Mouse (Mus musculus) limb, embryonic 13.5 days (tissue): ENCODE measurements at regions not wholly inside any gene's neighbourhood (a gene's known extent, or its start where the extent isn't known, plus 50 kb on each side); places are given as distances from the start of the nearest gene placed in this dataset.
A peak's percentile ranks its signal among the peaks of the same experiment; 100 is the strongest.

Experiments used
- ATAC-seq: fragments of 200-750 bp; cut with Nextera tagmentation; 2 replicates; pipeline ENCODE4 v1.8.0; 2017; ENCODE audit warnings: low read depth, moderate number of reproducible peaks, moderate TSS enrichment; ENCODE audit not compliant: low FRiP score
- H3K27ac ChIP-seq: fragments of 300-500 bp; sonication (generic); 2 replicates; pipeline ENCODE4 v1.5.1; 2015; ENCODE audit warnings: inconsistent platforms, mild to moderate bottlenecking, moderate library complexity
- H3K27me3 ChIP-seq: fragments of 300-500 bp; sonication (generic); 2 replicates; pipeline ENCODE4 v1.6.1; 2015; ENCODE audit warnings: mild to moderate bottlenecking, inconsistent platforms
- H3K36me3 ChIP-seq: fragments of 300-500 bp; sonication (generic); 2 replicates; pipeline ENCODE4 v1.6.1; 2015; ENCODE audit warnings: inconsistent platforms, mild to moderate bottlenecking, moderate library complexity
- H3K4me1 ChIP-seq: fragments of 300-500 bp; sonication (generic); 2 replicates; pipeline ENCODE4 v1.6.1; 2015; ENCODE audit warnings: inconsistent platforms
- H3K4me2 ChIP-seq: fragments of 300-500 bp; sonication (generic); replicated peaks from 2 replicates; pipeline ENCODE4 v1.6.1; 2015; ENCODE audit warnings: inconsistent platforms, mild to moderate bottlenecking, moderate library complexity
- H3K4me3 ChIP-seq: fragments of 300-500 bp; sonication (generic); 2 replicates; pipeline ENCODE4 v1.5.1; 2015; ENCODE audit warnings: moderate library complexity, mild to moderate bottlenecking, inconsistent platforms
- H3K9ac ChIP-seq: fragments of 300-500 bp; sonication (generic); 2 replicates; pipeline ENCODE4 v1.6.1; 2015; ENCODE audit warnings: mild to moderate bottlenecking, inconsistent platforms
- H3K9me3 ChIP-seq: fragments of 300-500 bp; sonication (generic); 2 replicates; pipeline ENCODE4 v1.6.1; 2016; ENCODE audit warnings: inconsistent platforms
- WGBS: fragments of 180-500 bp; shearing (Covaris S2); methylation state at CpG from one replicate; pipeline ENCODE4 v1.1.7; 2015; 5-methylcytosine and 5-hydroxymethylcytosine counted together

- H3K36me3 ChIP-seq = no peaks in the 10 kb centered on the region
- 76% methylated on average over 1 of the region's 1 CpGs for WGBS
- no peaks in the 10 kb centered on the region for H3K4me1 ChIP-seq
- H3K4me3 ChIP-seq = no peak overlapping the region
- H3K27me3 ChIP-seq = no peaks in the 10 kb centered on the region
- no peak overlapping the region for H3K9ac ChIP-seq
- no peak overlapping the region for H3K27ac ChIP-seq
- ATAC-seq = no peak
- H3K9me3 ChIP-seq = no peaks in the 10 kb centered on the region
- no peak overlapping the region for H3K4me2 ChIP-seq
Measured at GRCm38 (mm10) chr3:77993700-77994099, 1292.6 kb downstream of the Rapgef2 start.

GRCm38 (mm10) chr3:77944801-77945200 is 1341.5 kb downstream of the Rapgef2 start:
- ATAC-seq = no peak
- H3K27ac ChIP-seq = no peak overlapping the region
- no peak overlapping the region for H3K4me3 ChIP-seq
- WGBS = 81% methylated on average over 1 of the region's 1 CpGs
- H3K4me1 ChIP-seq = no peaks in the 10 kb centered on the region
- no peaks in the 10 kb centered on the region for H3K36me3 ChIP-seq
- H3K9ac ChIP-seq = no peak overlapping the region
- H3K9me3 ChIP-seq = no peaks in the 10 kb centered on the region
- no peak overlapping the region for H3K4me2 ChIP-seq
- H3K27me3 ChIP-seq = no peaks in the 10 kb centered on the region

- H3K27me3 ChIP-seq = no peaks in the 10 kb centered on the region
- H3K9me3 ChIP-seq = no peaks in the 10 kb centered on the region
- H3K36me3 ChIP-seq = no peaks in the 10 kb centered on the region
- H3K4me3 ChIP-seq = no peak overlapping the region
- H3K4me1 ChIP-seq = no peaks in the 10 kb centered on the region
- no peak overlapping the region for H3K4me2 ChIP-seq
- no peak overlapping the region for H3K9ac ChIP-seq
- H3K27ac ChIP-seq = no peak overlapping the region
- ATAC-seq = no peak
- 65% methylated on average over 4 of the region's 4 CpGs for WGBS
Measured at GRCm38 (mm10) chr3:77897244-77897643, 1389.1 kb downstream of the Rapgef2 start.

- Histone ChIP-seq H3K9me3 (no peaks in the 10 kb centered on the region), H3K9ac (no peak overlapping the region), H3K27ac (no peak overlapping the region), H3K27me3 (no peaks in the 10 kb centered on the region), H3K4me2 (no peak overlapping the region), H3K36me3 (no peaks in the 10 kb centered on the region), H3K4me3 (no peak overlapping the region), H3K4me1 (no peaks in the 10 kb centered on the region)
- no peak for ATAC-seq
- 83% methylated on average over 3 of the region's 3 CpGs for WGBS
Measured at GRCm38 (mm10) chr3:77887634-77888033, 1398.7 kb downstream of the Rapgef2 start.

GRCm38 (mm10) chr3:77848717-77849241 is 1437.5 kb downstream of the Rapgef2 start:
- peak; percentile 80 for ATAC-seq
- H3K4me1 ChIP-seq = 0 out of 2 replicates have a peak, but pooled peaks cover 10% of the 10 kb centered on the region
- WGBS = 32% methylated on average over 3 of the region's 3 CpGs
- no peak overlapping the region for H3K4me2 ChIP-seq
- H3K9me3 ChIP-seq = no peaks in the 10 kb centered on the region
- H3K9ac ChIP-seq = no peak overlapping the region
- H3K27ac ChIP-seq = no peak overlapping the region
- no peaks in the 10 kb centered on the region for H3K36me3 ChIP-seq
- H3K27me3 ChIP-seq = no peaks in the 10 kb centered on the region
- H3K4me3 ChIP-seq = no peak overlapping the region

GRCm38 (mm10) chr3:77832230-77832805 is 1454.0 kb downstream of the Rapgef2 start:
- no peak overlapping the region for H3K4me2 ChIP-seq
- ATAC-seq = no peak
- 81% methylated on average over 1 of the region's 1 CpGs for WGBS

GRCm38 (mm10) chr3:77831760-77832159 is 1454.6 kb downstream of the Rapgef2 start:
- H3K36me3 ChIP-seq = no peaks in the 10 kb centered on the region
- H3K9ac ChIP-seq = no peak overlapping the region
- no peak overlapping the region for H3K4me2 ChIP-seq
- no peak overlapping the region for H3K4me3 ChIP-seq
- no peak for ATAC-seq
- H3K9me3 ChIP-seq = no peaks in the 10 kb centered on the region
- no peak overlapping the region for H3K27ac ChIP-seq
- 78% methylated on average over 2 of the region's 2 CpGs for WGBS
- H3K4me1 ChIP-seq = no peaks in the 10 kb centered on the region
- H3K27me3 ChIP-seq = no peaks in the 10 kb centered on the region

More at GRCm38 (mm10) chr3:77832230-77832805, 1454.0 kb downstream of the Rapgef2 start:
- H3K27ac ChIP-seq = no peak overlapping the region
- no peak overlapping the region for H3K9ac ChIP-seq
- H3K4me1 ChIP-seq = no peaks in the 10 kb centered on the region
- H3K36me3 ChIP-seq = no peaks in the 10 kb centered on the region
- H3K9me3 ChIP-seq = no peaks in the 10 kb centered on the region
- H3K27me3 ChIP-seq = no peaks in the 10 kb centered on the region
- no peak overlapping the region for H3K4me3 ChIP-seq

- no peaks in the 10 kb centered on the region for H3K27me3 ChIP-seq
- H3K36me3 ChIP-seq = no peaks in the 10 kb centered on the region
- no peak overlapping the region for H3K27ac ChIP-seq
- WGBS = 86% methylated on average over 4 of the region's 4 CpGs
- H3K4me3 ChIP-seq = no peak overlapping the region
- ATAC-seq = no peak
- H3K4me2 ChIP-seq = no peak overlapping the region
- H3K9me3 ChIP-seq = no peaks in the 10 kb centered on the region
- no peaks in the 10 kb centered on the region for H3K4me1 ChIP-seq
- no peak overlapping the region for H3K9ac ChIP-seq
Measured at GRCm38 (mm10) chr3:77831256-77831655, 1455.1 kb downstream of the Rapgef2 start.

- ATAC-seq = no peak
- no peaks in the 10 kb centered on the region for H3K27me3 ChIP-seq
- H3K9ac ChIP-seq = no peak overlapping the region
- H3K4me3 ChIP-seq = no peak overlapping the region
- no peaks in the 10 kb centered on the region for H3K4me1 ChIP-seq
- no peaks in the 10 kb centered on the region for H3K9me3 ChIP-seq
- H3K27ac ChIP-seq = no peak overlapping the region
- no peaks in the 10 kb centered on the region for H3K36me3 ChIP-seq
- H3K4me2 ChIP-seq = no peak overlapping the region
Measured at GRCm38 (mm10) chr3:77830219-77830618, 1456.1 kb downstream of the Rapgef2 start.

- H3K9me3 ChIP-seq = no peaks in the 10 kb centered on the region
- no peak for ATAC-seq
- no peaks in the 10 kb centered on the region for H3K27me3 ChIP-seq
- H3K4me2 ChIP-seq = no peak overlapping the region
- 73% methylated on average over 2 of the region's 2 CpGs for WGBS
- H3K4me1 ChIP-seq = no peaks in the 10 kb centered on the region
- no peak overlapping the region for H3K4me3 ChIP-seq
- no peak overlapping the region for H3K27ac ChIP-seq
- no peaks in the 10 kb centered on the region for H3K36me3 ChIP-seq
- no peak overlapping the region for H3K9ac ChIP-seq
Measured at GRCm38 (mm10) chr3:77800776-77801175, 1485.5 kb downstream of the Rapgef2 start.

GRCm38 (mm10) chr3:77781783-77782182 is 1504.5 kb downstream of the Rapgef2 start:
- H3K27ac ChIP-seq = no peak overlapping the region
- no peak overlapping the region for H3K4me2 ChIP-seq
- H3K9ac ChIP-seq = no peak overlapping the region
- ATAC-seq = no peak
- H3K9me3 ChIP-seq = no peaks in the 10 kb centered on the region
- no peak overlapping the region for H3K4me3 ChIP-seq
- H3K36me3 ChIP-seq = no peaks in the 10 kb centered on the region
- no peaks in the 10 kb centered on the region for H3K27me3 ChIP-seq
- no peaks in the 10 kb centered on the region for H3K4me1 ChIP-seq

GRCm38 (mm10) chr3:77781332-77781731 is 1505.0 kb downstream of the Rapgef2 start:
- no peak overlapping the region for H3K4me3 ChIP-seq
- no peak overlapping the region for H3K27ac ChIP-seq
- no peak for ATAC-seq

GRCm38 (mm10) chr3:77758840-77759361 is 1527.4 kb downstream of the Rapgef2 start:
- 78% methylated on average over 3 of the region's 3 CpGs for WGBS

More at GRCm38 (mm10) chr3:77781332-77781731, 1505.0 kb downstream of the Rapgef2 start:
- Histone ChIP-seq H3K4me2 (no peak overlapping the region), H3K9ac (no peak overlapping the region), H3K9me3 (no peaks in the 10 kb centered on the region), H3K27me3 (no peaks in the 10 kb centered on the region), H3K36me3 (no peaks in the 10 kb centered on the region), H3K4me1 (no peaks in the 10 kb centered on the region)

More at GRCm38 (mm10) chr3:77758840-77759361, 1527.4 kb downstream of the Rapgef2 start:
- no peaks in the 10 kb centered on the region for H3K27me3 ChIP-seq
- H3K9ac ChIP-seq = no peak overlapping the region
- H3K27ac ChIP-seq = no peak overlapping the region
- H3K4me3 ChIP-seq = no peak overlapping the region
- H3K4me2 ChIP-seq = no peak overlapping the region
- no peaks in the 10 kb centered on the region for H3K36me3 ChIP-seq
- no peak for ATAC-seq
- H3K9me3 ChIP-seq = no peaks in the 10 kb centered on the region
- no peaks in the 10 kb centered on the region for H3K4me1 ChIP-seq
